Mouse (Mus musculus): ENCODE data around the gene Olfr397. TPM values are rescaled to one million over a fixed set of nuclear protein-coding genes. Genes with fewer than 3 reads are reported as not detected.

Olfr397 gene
- total RNA-seq (2021) = not detected
- long read RNA-seq, experiment 1 = 0 reads
- long read RNA-seq, experiment 2 = 0 reads

GRCm38 (mm10) chr11:73960517-73960916 is at the start of gene Olfr397:
Gene Olfr397 (plus strand): TSS chr11:73960817.
- DNase-seq = no peak

- DNase-seq = no peak
Measured at GRCm38 (mm10) chr11:73936377-73936776, 24.2 kb upstream of the Olfr397 start, which contains the start of gene Olfr23. Gene Olfr23 (plus strand): TSS chr11:73936677.

- no peak for DNase-seq
Measured at GRCm38 (mm10) chr11:73990307-73990706, 29.7 kb downstream of the Olfr397 start, which contains the start of gene Olfr398. Gene Olfr398 (minus strand): TSS chr11:73990407.

GRCm38 (mm10) chr11:73993115-73993514 is 32.5 kb downstream of the Olfr397 start:
- DNase-seq = no peak

Other genes with a start within 250 kb of the Olfr397 start
- gene Olfr389, start 180.1 kb upstream of the Olfr397 start, total RNA-seq (2021) = not detected
- not detected for gene Olfr390, start 177.9 kb upstream of the Olfr397 start, total RNA-seq (2021)
- gene Olfr391-ps, start 157.8 kb upstream of the Olfr397 start, total RNA-seq (2021) = not detected
- gene Olfr392, start 143.8 kb upstream of the Olfr397 start, total RNA-seq (2021) = not detected
- gene Olfr393, start 109.4 kb upstream of the Olfr397 start, total RNA-seq (2021) = not detected
- gene Olfr394, start 70.0 kb upstream of the Olfr397 start, total RNA-seq (2021) = not detected
- gene Olfr395, start 51.5 kb upstream of the Olfr397 start, total RNA-seq (2021) = not detected
- not detected for gene Olfr23, start 24.1 kb upstream of the Olfr397 start, total RNA-seq (2021)
- not detected for gene Olfr398, start 29.6 kb downstream of the Olfr397 start, total RNA-seq (2021)
- not detected for gene Olfr139, start 95.7 kb downstream of the Olfr397 start, total RNA-seq (2021)
- gene Olfr399, start 95.8 kb downstream of the Olfr397 start, total RNA-seq (2021) = not detected
- gene Zfp616, start 109.1 kb downstream of the Olfr397 start, total RNA-seq (2021) = not detected
- gene Olfr401, start 152.9 kb downstream of the Olfr397 start, total RNA-seq (2021) = not detected
- gene Olfr402, start 192.7 kb downstream of the Olfr397 start, total RNA-seq (2021) = not detected
- gene Olfr403, start 225.4 kb downstream of the Olfr397 start, total RNA-seq (2021) = not detected